Mouse (Mus musculus) kidney, embryonic 15.5 days (tissue): ENCODE measurements around the gene Kcnk16. TPM values are rescaled to one million over a fixed set of nuclear protein-coding genes. Genes with fewer than 3 reads are reported as not detected.

Experiments used
- ATAC-seq: fragments of 200-750 bp; cut with Nextera tagmentation; replicated peaks from 2 replicates; pipeline ENCODE4 v1.8.0; 2017; ENCODE audit warnings: moderate TSS enrichment; ENCODE audit not compliant: low FRiP score
- H3K27ac ChIP-seq: fragments of 300-500 bp; sonication (generic); 2 replicates; pipeline ENCODE4 v1.5.1; 2015; ENCODE audit warnings: mild to moderate bottlenecking, inconsistent platforms
- H3K27me3 ChIP-seq: fragments of 300-500 bp; sonication (generic); 2 replicates; pipeline ENCODE4 v1.6.1; 2015; ENCODE audit warnings: inconsistent platforms
- H3K36me3 ChIP-seq: fragments of 300-500 bp; sonication (generic); 2 replicates; pipeline ENCODE4 v1.6.1; 2015; ENCODE audit warnings: inconsistent platforms
- H3K4me1 ChIP-seq: fragments of 300-500 bp; sonication (generic); 2 replicates; pipeline ENCODE4 v1.6.1; 2015; ENCODE audit warnings: inconsistent platforms
- H3K4me2 ChIP-seq: fragments of 300-500 bp; sonication (generic); 2 replicates; pipeline ENCODE4 v1.6.1; 2015; ENCODE audit warnings: moderate library complexity, mild to moderate bottlenecking, inconsistent platforms
- H3K4me3 ChIP-seq: fragments of 300-500 bp; sonication (generic); replicated peaks from 2 replicates; pipeline ENCODE4 v1.5.1; 2015; ENCODE audit warnings: mild to moderate bottlenecking, inconsistent platforms
- H3K9ac ChIP-seq: fragments of 300-500 bp; sonication (generic); 2 replicates; pipeline ENCODE4 v1.6.1; 2015; ENCODE audit warnings: mild to moderate bottlenecking, inconsistent platforms
- H3K9me3 ChIP-seq: fragments of 300-500 bp; sonication (generic); replicated peaks from 2 replicates; pipeline ENCODE4 v1.6.1; 2016; ENCODE audit warnings: inconsistent platforms
- WGBS: fragments of 180-500 bp; shearing (Covaris S2); methylation state at CpG from one replicate; pipeline ENCODE4 v1.1.7; 2015; ENCODE audit warnings: mixed read lengths; 5-methylcytosine and 5-hydroxymethylcytosine counted together
- polyA plus RNA-seq: library from polyadenylated mRNA; unstranded; fragments of >200 nt; fragmentation: Nextera tagmentation; extraction: Ambion mirVana; gene quantifications from 2 replicates; pipeline ENCODE4 v1.2.1, GENCODE M21; 2015

Kcnk16 gene
- polyA plus RNA-seq, 1 experiment from 2014 or later: not detected

DNA sequence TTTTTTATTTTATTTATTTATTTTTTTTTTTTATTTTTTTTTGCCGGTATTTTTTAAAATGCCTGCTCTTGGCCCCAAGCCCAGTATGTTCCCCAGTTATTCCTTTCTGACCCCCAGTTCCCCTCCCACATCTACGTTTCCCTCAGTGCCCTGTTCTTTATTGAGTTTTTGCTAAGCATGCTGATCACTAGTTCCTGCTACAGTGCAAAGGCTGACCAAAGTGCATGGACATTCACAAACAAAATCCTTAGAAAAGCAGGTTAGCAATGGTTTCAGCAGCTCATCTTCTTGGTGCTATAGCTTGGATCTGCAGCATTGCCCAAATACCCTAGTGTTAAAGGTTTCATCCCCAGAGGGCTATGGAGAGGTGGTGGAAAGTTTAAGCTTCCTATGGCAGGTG is 42.0 kb downstream of the Kcnk16 start:
- no peak overlapping the region for H3K4me2 ChIP-seq
- peaks cover 26% of the 10 kb centered on the region for H3K4me1 ChIP-seq
- H3K4me3 ChIP-seq: no peak overlapping the region
- ATAC-seq: no peak
- H3K36me3 ChIP-seq: no peaks in the 10 kb centered on the region
- WGBS: 51% methylated on average over 2 of the region's 2 CpGs
- no peaks in the 10 kb centered on the region for H3K9me3 ChIP-seq
- no peak overlapping the region for H3K9ac ChIP-seq
- H3K27me3 ChIP-seq: no peaks in the 10 kb centered on the region
- no peak overlapping the region for H3K27ac ChIP-seq

GRCm38 (mm10) chr14:20226488-20226887 is 42.5 kb downstream of the Kcnk16 start:
- Histone ChIP-seq H3K4me1 (peaks cover 26% of the 10 kb centered on the region), H3K27me3 (no peaks in the 10 kb centered on the region), H3K27ac (no peak overlapping the region), H3K36me3 (no peaks in the 10 kb centered on the region), H3K4me3 (no peak overlapping the region), H3K9ac (no peak overlapping the region), H3K9me3 (no peaks in the 10 kb centered on the region), H3K4me2 (no peak overlapping the region)
- ATAC-seq: no peak
- 58% methylated on average over 7 of the region's 7 CpGs for WGBS

GRCm38 (mm10) chr14:20225525-20225924 is 43.5 kb downstream of the Kcnk16 start:
- Histone ChIP-seq H3K9me3 (no peaks in the 10 kb centered on the region), H3K27me3 (no peaks in the 10 kb centered on the region), H3K4me3 (no peak overlapping the region), H3K27ac (no peak overlapping the region), H3K4me2 (no peak overlapping the region), H3K4me1 (peaks cover 26% of the 10 kb centered on the region), H3K9ac (no peak overlapping the region), H3K36me3 (no peaks in the 10 kb centered on the region)
- WGBS: 78% methylated on average over 4 of the region's 4 CpGs
- no peak for ATAC-seq

- no peaks in the 10 kb centered on the region for H3K36me3 ChIP-seq
- H3K4me2 ChIP-seq: no peak overlapping the region
- 71% methylated on average over 10 of the region's 10 CpGs for WGBS
- H3K9me3 ChIP-seq: no peaks in the 10 kb centered on the region
- H3K27ac ChIP-seq: 0 out of 2 replicates have a peak overlapping the region, but pooled peaks have one; percentile 3
- no peak for ATAC-seq
- no peaks in the 10 kb centered on the region for H3K27me3 ChIP-seq
- no peak overlapping the region for H3K9ac ChIP-seq
- H3K4me3 ChIP-seq: no peak overlapping the region
- peaks cover 20% of the 10 kb centered on the region for H3K4me1 ChIP-seq
Measured at GRCm38 (mm10) chr14:20224576-20225218, 44.3 kb downstream of the Kcnk16 start.

- H3K4me1 ChIP-seq: peaks cover 15% of the 10 kb centered on the region
- WGBS: 54% methylated on average over 4 of the region's 4 CpGs
- H3K36me3 ChIP-seq: no peaks in the 10 kb centered on the region
- 0 out of 2 replicates have a peak overlapping the region, but pooled peaks have one; percentile 3 for H3K27ac ChIP-seq
- no peak overlapping the region for H3K9ac ChIP-seq
- no peak overlapping the region for H3K4me2 ChIP-seq
- H3K9me3 ChIP-seq: no peaks in the 10 kb centered on the region
- no peaks in the 10 kb centered on the region for H3K27me3 ChIP-seq
- no peak overlapping the region for H3K4me3 ChIP-seq
- no peak for ATAC-seq
Measured at GRCm38 (mm10) chr14:20224163-20224562, 44.8 kb downstream of the Kcnk16 start.

- no peaks in the 10 kb centered on the region for H3K9me3 ChIP-seq
- H3K4me2 ChIP-seq: no peak overlapping the region
- H3K4me3 ChIP-seq: no peak overlapping the region
- H3K9ac ChIP-seq: no peak overlapping the region
- no peak for ATAC-seq
- WGBS: 70% methylated on average over 5 of the region's 5 CpGs
- no peaks in the 10 kb centered on the region for H3K36me3 ChIP-seq
- H3K27ac ChIP-seq: no peak overlapping the region
- H3K4me1 ChIP-seq: peaks cover 14% of the 10 kb centered on the region
- H3K27me3 ChIP-seq: no peaks in the 10 kb centered on the region
Measured at GRCm38 (mm10) chr14:20223253-20223652, 45.7 kb downstream of the Kcnk16 start.

- 0 out of 2 replicates have a peak, but pooled peaks have one; percentile 23 for ATAC-seq
- Histone ChIP-seq H3K4me1 (peaks cover 8% of the 10 kb centered on the region; the same call in 1 of the 2 replicates), H3K4me3 (no peak overlapping the region), H3K36me3 (no peaks in the 10 kb centered on the region), H3K9me3 (no peaks in the 10 kb centered on the region), H3K9ac (no peak overlapping the region), H3K27me3 (no peaks in the 10 kb centered on the region), H3K4me2 (no peak overlapping the region), H3K27ac (no peak overlapping the region)
- 54% methylated on average over 7 of the region's 7 CpGs for WGBS
Measured at GRCm38 (mm10) chr14:20221083-20221482, 47.9 kb downstream of the Kcnk16 start.

DNA sequence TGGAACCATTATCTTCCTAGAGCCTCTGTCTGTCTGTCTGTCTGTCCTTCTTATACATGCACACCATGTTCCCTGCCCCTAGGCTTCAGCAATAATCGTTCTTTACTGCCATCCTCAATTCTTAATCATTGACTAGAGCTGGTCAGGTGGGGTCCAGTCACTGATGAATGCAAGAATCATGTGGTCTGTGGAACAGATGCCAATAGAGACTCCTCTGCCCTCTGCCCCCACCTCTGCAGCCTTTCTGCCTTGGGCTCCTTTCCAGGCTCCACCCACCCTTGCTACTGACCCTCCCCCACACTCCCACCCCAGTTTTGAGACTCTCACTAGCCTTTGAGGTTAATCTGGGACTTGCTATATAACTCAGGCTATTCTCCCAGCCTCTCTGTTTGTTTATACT is 49.1 kb downstream of the Kcnk16 start:
- no peak overlapping the region for H3K4me3 ChIP-seq
- no peaks in the 10 kb centered on the region for H3K27me3 ChIP-seq
- no peaks in the 10 kb centered on the region for H3K36me3 ChIP-seq
- H3K27ac ChIP-seq: no peak overlapping the region
- peak; percentile 37 for ATAC-seq
- no peak overlapping the region for H3K9ac ChIP-seq
- H3K9me3 ChIP-seq: no peaks in the 10 kb centered on the region
- 52% methylated on average over 1 of the region's 1 CpGs for WGBS
- no peak overlapping the region for H3K4me2 ChIP-seq
- H3K4me1 ChIP-seq: peaks cover 8% of the 10 kb centered on the region; the same call in 1 of the 2 replicates

DNA sequence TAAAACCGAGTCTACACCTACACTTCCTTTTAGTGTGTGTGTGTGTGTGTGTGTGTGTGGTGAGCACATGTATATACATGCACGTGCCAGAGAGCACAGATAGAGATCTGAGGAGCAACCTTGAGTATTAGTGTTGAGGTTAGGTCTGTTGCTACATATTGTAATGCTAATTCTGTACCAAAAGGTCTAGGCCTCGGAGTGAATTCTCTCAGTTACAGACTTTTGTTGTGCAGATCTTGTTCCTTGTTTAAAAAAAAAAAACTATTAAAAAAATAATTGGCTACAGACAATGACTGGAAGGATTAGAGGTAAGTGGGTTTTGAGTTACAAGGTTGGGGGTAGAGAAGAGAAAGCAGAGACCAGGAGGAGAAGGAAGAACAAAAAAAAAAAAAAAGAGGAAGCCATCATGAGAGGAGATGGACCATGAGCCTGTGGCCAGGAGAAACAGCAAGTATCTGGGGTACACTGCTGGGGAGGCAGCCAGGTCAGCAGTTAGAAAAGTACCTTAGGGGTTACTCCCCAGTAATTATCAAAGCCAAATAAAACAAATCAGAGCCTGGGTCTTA is 51.6 kb downstream of the Kcnk16 start:
- H3K9me3 ChIP-seq: no peaks in the 10 kb centered on the region
- no peak overlapping the region for H3K27ac ChIP-seq
- 0 out of 2 replicates have a peak, but pooled peaks cover 3% of the 10 kb centered on the region for H3K4me1 ChIP-seq
- no peak for ATAC-seq
- no peak overlapping the region for H3K9ac ChIP-seq
- 44% methylated on average over 3 of the region's 3 CpGs for WGBS
- H3K27me3 ChIP-seq: no peaks in the 10 kb centered on the region
- H3K36me3 ChIP-seq: no peaks in the 10 kb centered on the region
- no peak overlapping the region for H3K4me3 ChIP-seq
- H3K4me2 ChIP-seq: no peak overlapping the region

DNA sequence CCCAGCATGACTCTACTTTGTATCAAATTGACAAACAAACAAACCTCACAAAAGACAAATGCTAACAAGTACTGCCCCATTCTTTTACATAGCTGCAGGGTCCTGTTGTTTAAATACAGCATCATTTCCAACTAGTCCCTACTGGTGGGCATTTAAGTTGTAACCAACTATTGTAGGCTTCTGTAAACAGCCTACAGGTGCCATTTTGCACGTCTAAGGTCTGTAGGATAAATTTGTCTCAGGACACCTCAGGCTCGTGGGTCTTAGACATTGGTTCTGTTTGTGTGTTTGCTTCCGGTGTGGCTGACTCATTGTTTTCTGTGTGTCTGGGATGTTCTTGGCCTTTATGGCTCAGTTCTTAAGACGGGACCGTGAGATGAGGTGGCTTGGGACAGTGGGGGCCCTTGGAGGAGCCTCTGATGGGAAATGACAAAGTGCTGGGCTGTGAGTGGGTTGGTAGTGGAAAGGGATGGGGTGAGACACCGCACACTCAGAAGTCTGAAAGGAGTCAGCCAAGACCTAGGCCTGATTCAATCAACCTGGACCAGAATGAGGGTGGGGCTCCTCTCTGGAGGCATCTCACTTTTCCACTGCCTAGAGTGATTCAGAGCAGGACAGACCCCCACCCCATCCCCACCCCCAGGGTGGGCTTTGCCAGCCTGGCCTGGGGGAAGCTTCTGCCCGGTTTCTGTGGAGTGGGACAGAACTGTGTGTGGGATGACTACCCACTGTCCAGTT is 52.3 kb downstream of the Kcnk16 start:
- no peak overlapping the region for H3K9ac ChIP-seq
- ATAC-seq: no peak
- 86% methylated on average over 7 of the region's 7 CpGs for WGBS

GRCm38 (mm10) chr14:20215826-20216225 is 53.2 kb downstream of the Kcnk16 start:
- H3K27ac ChIP-seq: no peak overlapping the region
- ATAC-seq: no peak
- H3K4me2 ChIP-seq: no peak overlapping the region
- H3K9ac ChIP-seq: no peak overlapping the region
- 0 out of 2 replicates have a peak, but pooled peaks cover 3% of the 10 kb centered on the region for H3K4me1 ChIP-seq
- 28% methylated on average over 5 of the region's 5 CpGs for WGBS
- H3K4me3 ChIP-seq: no peak overlapping the region
- no peaks in the 10 kb centered on the region for H3K27me3 ChIP-seq
- H3K36me3 ChIP-seq: no peaks in the 10 kb centered on the region
- H3K9me3 ChIP-seq: no peaks in the 10 kb centered on the region

More for the DNA sequence above, 52.3 kb downstream of the Kcnk16 start:
- no peaks in the 10 kb centered on the region for H3K27me3 ChIP-seq
- H3K4me2 ChIP-seq: no peak overlapping the region
- H3K27ac ChIP-seq: no peak overlapping the region
- no peaks in the 10 kb centered on the region for H3K9me3 ChIP-seq
- no peaks in the 10 kb centered on the region for H3K36me3 ChIP-seq
- H3K4me3 ChIP-seq: no peak overlapping the region
- 0 out of 2 replicates have a peak, but pooled peaks cover 3% of the 10 kb centered on the region for H3K4me1 ChIP-seq

- no peak for ATAC-seq
- H3K9ac ChIP-seq: no peak overlapping the region
- no peaks in the 10 kb centered on the region for H3K4me1 ChIP-seq
- no peaks in the 10 kb centered on the region for H3K27me3 ChIP-seq
- no peak overlapping the region for H3K27ac ChIP-seq
- no peaks in the 10 kb centered on the region for H3K36me3 ChIP-seq
- H3K9me3 ChIP-seq: no peaks in the 10 kb centered on the region
- H3K4me3 ChIP-seq: no peak overlapping the region
- WGBS: 79% methylated on average over 7 of the region's 7 CpGs
- no peak overlapping the region for H3K4me2 ChIP-seq
Measured at GRCm38 (mm10) chr14:20214125-20214524, 54.9 kb downstream of the Kcnk16 start.
